Mouse (Mus musculus): ENCODE measurements around the gene Ppm1n. TPM values are rescaled to one million over a fixed set of nuclear protein-coding genes. Genes with fewer than 3 reads are reported as not detected.

The Ppm1n gene
- polyA plus RNA-seq, 1 experiment = 11.8 TPM

DNA sequence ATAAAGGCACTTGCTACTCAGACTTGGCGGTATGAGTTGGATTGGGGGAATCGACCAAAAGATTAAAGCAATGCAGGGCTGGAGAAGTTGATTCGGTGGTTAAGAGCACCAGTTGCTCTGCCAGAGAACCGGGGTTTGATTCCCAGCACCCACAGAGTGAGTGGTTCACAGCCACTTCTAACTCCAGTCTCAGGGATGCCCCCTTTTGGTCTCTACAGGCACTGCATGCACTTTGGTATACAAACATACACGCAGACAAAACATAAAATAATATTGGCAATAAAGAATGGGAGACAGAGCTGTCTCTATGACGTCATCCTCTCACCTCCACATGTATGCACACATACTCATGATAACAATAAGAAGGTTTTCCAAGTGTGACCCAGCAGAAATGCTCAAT lies 17.2 kb upstream of the Ppm1n start:
- Histone ChIP-seq H3K4me3 (ENCODE audit: low read depth, low read length) (no peak overlapping the region), H3K27me3 (ENCODE audit: control insufficient read depth, insufficient read depth, low read length) (no peaks in the 10 kb centered on the region), H3K4me1 (ENCODE audit: control insufficient read depth, insufficient read depth, insufficient read length, low read length) (no peaks in the 10 kb centered on the region; the same call in 1 of the 2 replicates), H3K27ac (ENCODE audit: insufficient read depth, low read depth, low read length) (no peak overlapping the region), H3K36me3 (ENCODE audit: control insufficient read depth, insufficient read depth, low read length) (no peaks in the 10 kb centered on the region)
- 82% methylated on average over 6 of the region's 6 CpGs for WGBS
- no peak for TF ChIP-seq POLR2A (IDR thresholded peaks at IDR 0.05; ENCODE audit: low read depth, low read length)
- peak; percentile 20; the same call in 1 of the 2 replicates for TF ChIP-seq CTCF (IDR thresholded peaks at IDR 0.05; ENCODE audit: extremely low read depth, insufficient read length, insufficient replicate concordance, low read depth, low read length)

DNA sequence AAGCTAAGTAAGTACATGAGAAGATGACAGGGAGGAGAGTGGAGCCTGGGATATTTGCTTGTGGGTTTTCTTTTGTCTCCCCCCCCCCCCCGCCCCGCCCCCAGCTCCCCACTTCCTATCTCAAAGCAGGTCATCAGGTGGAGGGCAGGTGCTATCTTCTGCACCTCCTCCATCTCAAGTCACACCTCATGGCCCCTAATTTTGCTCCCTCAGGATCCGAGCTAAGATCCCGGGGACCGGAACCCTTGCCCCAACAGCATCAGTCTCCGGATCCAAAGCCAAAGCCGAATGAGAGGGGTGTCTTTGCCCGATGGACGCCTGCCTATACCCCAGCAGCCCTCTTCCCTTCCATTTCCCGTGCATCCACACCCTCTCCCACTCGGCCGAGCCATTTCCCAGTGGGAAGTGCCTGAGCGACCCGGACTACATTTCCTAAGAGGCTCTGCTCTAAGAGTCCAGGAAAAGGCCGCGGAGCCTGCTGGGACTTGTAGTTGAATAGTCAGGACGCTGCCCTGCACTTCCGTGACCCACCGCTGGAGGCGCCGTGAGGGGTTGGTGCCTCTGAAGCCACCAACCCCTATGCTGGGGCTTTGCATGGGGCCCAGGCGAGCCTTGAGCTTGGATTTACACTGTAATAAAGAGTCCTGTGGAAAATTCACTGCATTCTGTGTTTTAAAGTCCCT lies 15.8 kb upstream of the Ppm1n start:
- Histone ChIP-seq H3K4me1 (ENCODE audit: control insufficient read depth, insufficient read depth, insufficient read length, low read length) (no peaks in the 10 kb centered on the region), H3K27ac (ENCODE audit: insufficient read depth, low read depth, low read length) (no peak overlapping the region), H3K4me3 (ENCODE audit: low read depth, low read length) (peak overlapping the region; percentile 55), H3K27me3 (ENCODE audit: control insufficient read depth, insufficient read depth, low read length) (no peaks in the 10 kb centered on the region), H3K36me3 (ENCODE audit: control insufficient read depth, insufficient read depth, low read length) (no peaks in the 10 kb centered on the region)
- TF ChIP-seq CTCF (IDR thresholded peaks at IDR 0.05; ENCODE audit: extremely low read depth, insufficient read length, insufficient replicate concordance, low read depth, low read length) (peak; percentile 99), POLR2A (IDR thresholded peaks at IDR 0.05; ENCODE audit: low read depth, low read length) (no peak)
- 10% methylated on average over 20 of the region's 22 CpGs for WGBS

DNA sequence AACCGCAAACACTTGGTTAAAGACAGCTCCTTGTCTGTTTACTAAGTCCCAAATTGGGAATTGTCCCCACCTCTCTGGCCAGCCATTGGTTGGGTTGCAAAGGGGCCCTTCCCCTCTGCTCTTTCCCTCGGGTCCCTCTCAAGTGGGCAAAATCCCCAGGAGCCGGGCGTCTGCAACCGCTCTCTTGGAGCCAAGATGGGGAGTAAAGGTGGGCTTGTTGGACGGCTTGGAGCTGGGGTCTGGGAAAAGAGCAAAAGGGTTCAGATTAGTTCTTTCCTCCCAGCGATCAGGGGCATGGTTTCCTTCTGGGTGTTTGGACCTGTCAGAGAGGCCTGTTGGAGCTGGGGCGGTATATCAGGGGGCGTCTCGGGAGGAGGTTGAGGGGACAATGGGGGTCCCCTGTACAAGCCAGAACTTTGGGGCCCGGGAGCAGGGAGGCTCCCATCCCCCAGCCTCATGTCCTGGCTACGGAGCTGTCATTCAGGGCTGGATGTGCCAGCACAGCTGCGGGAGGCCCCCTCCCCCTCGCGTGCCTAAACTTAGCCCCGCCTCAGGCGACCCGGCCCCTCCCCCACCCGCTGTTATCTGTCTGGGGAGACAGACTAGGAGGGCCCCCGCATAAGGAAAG lies 11.2 kb upstream of the Ppm1n start:
- 3% methylated on average over 20 of the region's 20 CpGs for WGBS
- H3K4me3 ChIP-seq (ENCODE audit: low read depth, low read length) = peak overlapping the region; percentile 58
- H3K27ac ChIP-seq (ENCODE audit: insufficient read depth, low read depth, low read length) = no peak overlapping the region

DNA sequence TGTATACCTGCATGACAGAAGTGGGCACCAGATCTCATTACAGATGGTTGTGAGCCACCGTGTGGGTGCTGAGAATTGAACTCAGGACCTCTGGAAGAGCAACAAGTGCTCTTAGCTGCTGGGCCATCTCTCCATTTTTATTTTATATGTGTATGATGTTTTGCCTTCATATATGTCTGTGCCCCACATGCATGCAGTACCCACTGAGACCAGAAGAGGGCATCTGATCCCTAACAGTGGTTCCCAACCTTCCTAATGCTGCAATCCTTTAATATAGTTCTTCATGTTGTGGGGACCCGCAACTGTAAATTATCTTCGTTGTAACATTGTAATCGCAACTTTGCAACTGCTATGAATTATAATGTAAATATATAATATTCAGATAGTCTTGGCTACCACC lies 4.9 kb upstream of the Ppm1n start:
- Histone ChIP-seq H3K27me3 (ENCODE audit: control insufficient read depth, insufficient read depth, low read length) (peaks cover 9% of the 10 kb centered on the region; the same call in 1 of the 2 replicates), H3K4me1 (ENCODE audit: control insufficient read depth, insufficient read depth, insufficient read length, low read length) (peaks cover 9% of the 10 kb centered on the region), H3K36me3 (ENCODE audit: control insufficient read depth, insufficient read depth, low read length) (no peaks in the 10 kb centered on the region), H3K27ac (ENCODE audit: insufficient read depth, low read depth, low read length) (no peak overlapping the region), H3K4me3 (ENCODE audit: low read depth, low read length) (no peak overlapping the region)
- TF ChIP-seq POLR2A (IDR thresholded peaks at IDR 0.05; ENCODE audit: low read depth, low read length) (no peak), CTCF (IDR thresholded peaks at IDR 0.05; ENCODE audit: extremely low read depth, insufficient read length, insufficient replicate concordance, low read depth, low read length) (no peak)
- WGBS = 21% methylated on average over 4 of the region's 4 CpGs

More for the DNA sequence above, 11.2 kb upstream of the Ppm1n start:
- no peaks in the 10 kb centered on the region for H3K4me1 ChIP-seq (ENCODE audit: control insufficient read depth, insufficient read depth, insufficient read length, low read length)
- no peaks in the 10 kb centered on the region for H3K36me3 ChIP-seq (ENCODE audit: control insufficient read depth, insufficient read depth, low read length)
- H3K27me3 ChIP-seq (ENCODE audit: control insufficient read depth, insufficient read depth, low read length) = no peaks in the 10 kb centered on the region
- TF ChIP-seq POLR2A (IDR thresholded peaks at IDR 0.05; ENCODE audit: low read depth, low read length) (no peak), CTCF (IDR thresholded peaks at IDR 0.05; ENCODE audit: extremely low read depth, insufficient read length, insufficient replicate concordance, low read depth, low read length) (no peak)

DNA sequence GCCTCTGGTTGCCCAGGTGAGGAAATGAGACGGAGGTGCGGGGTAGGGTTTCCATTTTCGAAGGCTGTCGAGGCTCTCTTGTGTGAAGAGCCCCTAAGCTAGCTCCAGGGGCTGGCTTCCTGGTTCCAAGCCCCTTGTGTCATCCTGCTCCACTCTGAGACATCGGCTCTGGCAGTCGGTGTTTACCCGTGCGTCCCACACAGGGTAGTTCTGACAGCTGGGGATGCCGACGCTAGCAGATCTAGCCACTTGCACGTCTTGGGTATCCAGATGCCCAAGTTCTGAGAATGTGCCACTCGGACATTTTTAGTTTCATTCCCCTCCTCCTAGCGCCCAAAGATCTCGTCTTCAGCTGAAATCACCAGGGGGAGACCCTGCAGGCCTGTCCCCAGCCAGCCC lies 3.5 kb upstream of the Ppm1n start:
- TF ChIP-seq CTCF (IDR thresholded peaks at IDR 0.05; ENCODE audit: extremely low read depth, insufficient read length, insufficient replicate concordance, low read depth, low read length) (no peak), POLR2A (IDR thresholded peaks at IDR 0.05; ENCODE audit: low read depth, low read length) (no peak)
- Histone ChIP-seq H3K4me1 (ENCODE audit: control insufficient read depth, insufficient read depth, insufficient read length, low read length) (peaks cover 19% of the 10 kb centered on the region), H3K27me3 (ENCODE audit: control insufficient read depth, insufficient read depth, low read length) (peaks cover 18% of the 10 kb centered on the region; the same call in 1 of the 2 replicates), H3K27ac (ENCODE audit: insufficient read depth, low read depth, low read length) (no peak overlapping the region), H3K36me3 (ENCODE audit: control insufficient read depth, insufficient read depth, low read length) (no peaks in the 10 kb centered on the region), H3K4me3 (ENCODE audit: low read depth, low read length) (no peak overlapping the region)
- 41% methylated on average over 14 of the region's 14 CpGs for WGBS

DNA sequence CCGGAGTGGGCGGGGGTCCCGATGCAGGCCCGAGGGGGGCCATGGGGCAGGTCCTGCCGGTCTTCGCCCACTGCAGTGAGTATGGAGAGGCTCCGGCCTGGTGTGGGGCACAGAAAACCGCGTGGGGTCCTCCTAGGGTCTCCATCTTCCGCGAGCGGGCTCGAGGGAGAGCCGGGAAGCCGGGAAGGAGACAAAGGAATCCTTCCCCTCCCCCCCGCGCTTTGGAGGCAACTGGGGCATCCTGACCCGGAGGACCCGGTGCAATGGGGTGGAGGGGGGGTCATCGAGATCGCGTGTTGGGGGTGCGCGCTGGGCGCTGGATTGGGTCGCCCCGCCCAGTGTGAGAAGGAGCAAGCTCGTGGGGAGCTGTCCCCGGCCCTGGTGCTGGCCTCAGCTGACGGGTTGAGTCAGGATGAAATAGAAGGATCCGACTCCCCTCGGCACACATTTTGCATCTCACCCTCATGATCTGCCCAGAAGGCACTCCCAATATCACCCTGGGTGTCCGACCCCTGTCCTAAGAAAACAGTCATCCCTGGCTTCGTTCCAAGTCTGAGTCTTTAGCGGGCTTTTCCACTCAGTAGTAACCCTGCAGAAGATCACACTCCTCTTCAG lies 3.0 kb upstream of the Ppm1n start:
- TF ChIP-seq POLR2A (IDR thresholded peaks at IDR 0.05; ENCODE audit: low read depth, low read length) = no peak
- no peak for TF ChIP-seq CTCF (IDR thresholded peaks at IDR 0.05; ENCODE audit: extremely low read depth, insufficient read length, insufficient replicate concordance, low read depth, low read length)
- H3K4me3 ChIP-seq (ENCODE audit: low read depth, low read length) = peak overlapping the region; percentile 67
- peaks cover 21% of the 10 kb centered on the region for H3K27me3 ChIP-seq (ENCODE audit: control insufficient read depth, insufficient read depth, low read length)
- no peaks in the 10 kb centered on the region for H3K36me3 ChIP-seq (ENCODE audit: control insufficient read depth, insufficient read depth, low read length)
- H3K4me1 ChIP-seq (ENCODE audit: control insufficient read depth, insufficient read depth, insufficient read length, low read length) = peaks cover 19% of the 10 kb centered on the region
- under 1% methylated on average over 34 of the region's 35 CpGs for WGBS
- H3K27ac ChIP-seq (ENCODE audit: insufficient read depth, low read depth, low read length) = no peak overlapping the region

- Histone ChIP-seq H3K27me3 (ENCODE audit: control insufficient read depth, insufficient read depth, low read length) (peaks cover 21% of the 10 kb centered on the region), H3K4me1 (ENCODE audit: control insufficient read depth, insufficient read depth, insufficient read length, low read length) (peaks cover 19% of the 10 kb centered on the region), H3K36me3 (ENCODE audit: control insufficient read depth, insufficient read depth, low read length) (no peaks in the 10 kb centered on the region), H3K4me3 (ENCODE audit: low read depth, low read length) (peak within 1 kb of the TSS; percentile 67), H3K27ac (ENCODE audit: insufficient read depth, low read depth, low read length) (no peak within 1 kb of the TSS)
- TF ChIP-seq CTCF (IDR thresholded peaks at IDR 0.05; ENCODE audit: extremely low read depth, insufficient read length, insufficient replicate concordance, low read depth, low read length) = no peak
- under 1% methylated on average over 37 of the region's 37 CpGs for WGBS
Measured at GRCm38 (mm10) chr7:19282385-19282784, 2.5 kb upstream of the Ppm1n start, which contains the start of gene Rtn2. TSS of gene Rtn2 (plus strand) at chr7:19282624.
